Mouse (Mus musculus) CD4-positive, CD25-positive, alpha-beta regulatory T cell, adult 4 months (primary cell): ENCODE measurements around the gene Cfdp1. TPM values are rescaled to one million over a fixed set of nuclear protein-coding genes. Genes with fewer than 3 reads are reported as not detected.
"Not testable (repeated sequence)": the region's sequence is repeated elsewhere in the genome, so short reads cannot be mapped to it uniquely, and the experiment has no call there.

Experiments
- ATAC-seq: one replicate; pipeline ENCODE4 v1.8.0; 2017
- polyA plus RNA-seq, 2 experiments: library from polyadenylated mRNA; unstranded; fragments of 100-300 nt; shearing (Covaris generic); gene quantifications; one replicate each; pipeline ENCODE4 v1.2.1; 2017

Gene Cfdp1
- polyA plus RNA-seq, 2 experiments from 2014 or later: 120 to 140 TPM

DNA sequence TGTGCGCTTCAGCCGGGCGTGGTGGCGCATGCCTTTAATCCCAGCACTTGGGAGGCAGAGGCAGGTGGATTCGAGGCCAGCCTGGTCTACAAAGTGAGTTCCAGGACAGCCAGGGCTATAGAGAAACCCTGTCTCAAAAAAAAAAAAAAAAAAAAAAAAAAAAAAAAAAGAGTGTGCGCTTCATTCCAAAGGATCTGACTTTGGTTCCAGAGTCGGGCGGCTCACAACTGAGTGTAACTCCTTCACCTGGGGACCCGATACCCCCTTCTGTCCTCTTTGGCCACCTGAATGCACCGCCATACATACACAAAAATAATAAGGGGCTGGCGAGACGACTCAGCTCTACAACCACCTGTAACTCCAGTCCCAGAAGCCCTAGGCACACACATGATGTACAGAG is 872 bp downstream of the Cfdp1 start:
- not testable (repeated sequence) for ATAC-seq

DNA sequence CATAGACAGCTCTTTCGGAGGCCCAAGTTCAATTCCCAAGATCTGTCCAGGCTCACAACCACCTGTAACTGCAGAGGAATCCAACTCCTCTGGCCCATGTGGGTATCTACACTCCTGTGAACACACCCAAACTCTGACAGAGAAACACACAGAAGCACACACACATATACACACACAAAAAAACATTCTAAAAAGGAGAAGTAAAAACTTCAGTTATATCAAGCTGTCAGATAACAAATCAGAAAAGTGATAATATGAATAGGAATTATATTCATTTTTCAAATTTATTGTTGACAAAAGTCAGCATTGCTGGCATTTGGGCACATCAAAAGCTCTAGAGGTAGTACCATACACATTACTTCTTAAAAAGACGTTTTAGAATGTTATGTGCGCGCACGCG is 7.3 kb downstream of the Cfdp1 start:
- no peak for ATAC-seq

GRCm38 (mm10) chr8:111835540-111835939 is 18.6 kb downstream of the Cfdp1 start:
- peak; percentile 63 for ATAC-seq

- no peak for ATAC-seq
Observed at GRCm38 (mm10) chr8:111834011-111834410, 20.1 kb downstream of the Cfdp1 start.

GRCm38 (mm10) chr8:111832983-111833382 is 21.1 kb downstream of the Cfdp1 start:
- ATAC-seq: no peak

- no peak for ATAC-seq
Observed at GRCm38 (mm10) chr8:111831996-111832395, 22.1 kb downstream of the Cfdp1 start.

DNA sequence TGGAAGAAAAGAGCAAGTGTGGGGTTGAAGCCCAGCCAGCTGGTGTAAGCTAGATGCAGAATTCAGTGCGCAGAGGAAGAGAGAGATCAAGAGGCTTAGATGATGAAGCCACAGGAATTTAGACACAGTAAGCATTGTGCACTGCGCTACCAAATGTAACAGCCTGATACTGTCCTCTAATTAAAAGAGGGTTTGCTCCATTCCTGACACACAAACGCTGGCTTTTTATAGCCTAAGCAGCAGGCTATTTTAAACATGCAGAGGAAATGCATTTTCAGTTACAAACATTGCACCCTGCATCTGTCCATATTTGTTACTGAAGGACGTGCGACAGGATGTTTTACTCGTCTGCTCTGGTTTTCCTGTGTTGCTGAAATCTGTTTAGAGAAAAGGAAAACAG is 25.5 kb downstream of the Cfdp1 start:
- no peak for ATAC-seq

DNA sequence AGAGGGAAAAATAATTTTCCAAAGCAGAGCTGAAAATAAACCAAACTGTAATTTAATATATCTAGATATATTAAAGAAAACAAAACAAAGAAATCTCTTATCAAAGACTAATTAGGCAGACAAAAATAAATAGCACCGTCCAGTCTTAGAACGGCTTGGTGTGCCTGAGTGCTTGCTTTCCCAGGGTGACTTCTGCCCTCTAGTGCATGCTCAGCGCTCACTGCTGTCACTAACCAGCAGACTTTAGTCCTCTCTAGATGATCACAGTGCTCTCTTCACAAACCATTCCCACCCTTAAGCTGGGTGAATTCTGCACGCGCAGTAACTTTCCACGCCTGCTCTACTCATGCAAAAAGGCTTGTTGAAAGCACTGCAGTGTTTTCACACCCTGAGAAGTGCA is 28.9 kb downstream of the Cfdp1 start:
- no peak for ATAC-seq

GRCm38 (mm10) chr8:111824334-111824733 is 29.8 kb downstream of the Cfdp1 start:
- no peak for ATAC-seq

GRCm38 (mm10) chr8:111821199-111821598 is 32.9 kb downstream of the Cfdp1 start:
- peak; percentile 100 for ATAC-seq

DNA sequence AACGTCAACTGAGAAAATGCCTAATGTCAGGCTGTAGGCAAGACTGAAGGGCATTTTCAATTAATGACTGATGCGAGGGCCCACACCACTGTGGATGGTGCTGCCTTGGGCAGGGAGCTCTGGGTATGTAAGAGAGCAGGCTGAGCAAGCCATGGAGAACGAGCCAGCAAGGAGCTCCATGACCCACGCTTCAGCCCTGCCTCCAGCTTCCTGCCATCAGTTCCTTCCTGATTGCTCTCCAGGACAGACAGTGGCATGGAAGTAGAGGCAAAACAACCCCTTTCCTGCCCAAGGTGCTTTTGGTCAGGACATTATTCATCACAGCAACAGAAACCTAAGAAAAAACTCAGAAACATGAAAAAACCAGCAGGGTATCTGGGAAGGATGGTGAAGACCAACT is 33.4 kb downstream of the Cfdp1 start:
- peak; percentile 19 for ATAC-seq

GRCm38 (mm10) chr8:111820018-111820417 is 34.1 kb downstream of the Cfdp1 start:
- ATAC-seq: no peak

- ATAC-seq: no peak
Observed at GRCm38 (mm10) chr8:111818556-111818955, 35.5 kb downstream of the Cfdp1 start.

- ATAC-seq: no peak
Observed at GRCm38 (mm10) chr8:111815078-111815477, 39.0 kb downstream of the Cfdp1 start.

DNA sequence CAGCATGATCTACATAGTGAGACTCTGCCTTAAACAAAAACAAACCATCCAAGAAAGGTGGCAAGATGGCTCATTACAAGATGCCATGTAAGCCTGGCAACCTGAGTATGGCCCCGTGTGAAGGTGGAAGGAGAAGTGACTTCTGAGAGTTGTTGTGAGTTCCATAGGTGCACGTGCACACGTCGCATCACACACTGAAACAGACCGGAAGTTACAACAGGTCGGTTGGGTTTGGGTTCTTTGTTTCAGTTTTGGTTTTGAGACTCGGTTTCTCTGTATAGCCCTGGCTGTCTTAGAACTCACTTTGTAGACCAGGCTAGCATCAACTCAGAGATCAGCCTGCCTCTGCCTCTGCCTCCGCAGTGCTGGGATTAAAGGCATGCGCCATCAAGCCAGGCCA is 40.3 kb downstream of the Cfdp1 start:
- peak; percentile 56 for ATAC-seq

GRCm38 (mm10) chr8:111812835-111813234 is 41.3 kb downstream of the Cfdp1 start:
- ATAC-seq: no peak

GRCm38 (mm10) chr8:111810656-111811336 is 43.3 kb downstream of the Cfdp1 start:
- ATAC-seq: no peak

GRCm38 (mm10) chr8:111808891-111809622 is 45.0 kb downstream of the Cfdp1 start:
- ATAC-seq: no peak

- ATAC-seq: no peak
Observed at GRCm38 (mm10) chr8:111808006-111808405, 46.1 kb downstream of the Cfdp1 start.

GRCm38 (mm10) chr8:111803362-111803761 is 50.7 kb downstream of the Cfdp1 start:
- ATAC-seq: no peak

DNA sequence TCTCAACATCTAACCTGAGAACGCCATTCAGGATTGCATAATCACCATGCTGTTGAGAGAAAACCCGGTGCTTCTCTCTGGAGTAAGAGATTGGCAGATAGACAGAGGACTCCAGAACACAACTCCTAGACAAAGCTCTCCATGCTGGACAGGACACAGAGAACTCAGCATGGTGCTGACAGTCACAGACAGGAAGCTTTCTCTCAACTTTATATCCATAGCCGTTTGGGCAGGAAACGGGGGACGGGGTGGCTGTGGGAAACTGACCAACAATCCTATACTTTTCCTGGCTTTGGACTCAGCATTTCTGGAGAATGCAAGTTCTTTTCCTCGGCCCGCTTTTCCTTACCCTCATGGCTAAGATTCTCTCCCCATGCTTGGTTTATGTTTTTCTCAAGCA is 51.8 kb downstream of the Cfdp1 start:
- ATAC-seq: no peak

GRCm38 (mm10) chr8:111801456-111801855 is 52.6 kb downstream of the Cfdp1 start:
- ATAC-seq: no peak

DNA sequence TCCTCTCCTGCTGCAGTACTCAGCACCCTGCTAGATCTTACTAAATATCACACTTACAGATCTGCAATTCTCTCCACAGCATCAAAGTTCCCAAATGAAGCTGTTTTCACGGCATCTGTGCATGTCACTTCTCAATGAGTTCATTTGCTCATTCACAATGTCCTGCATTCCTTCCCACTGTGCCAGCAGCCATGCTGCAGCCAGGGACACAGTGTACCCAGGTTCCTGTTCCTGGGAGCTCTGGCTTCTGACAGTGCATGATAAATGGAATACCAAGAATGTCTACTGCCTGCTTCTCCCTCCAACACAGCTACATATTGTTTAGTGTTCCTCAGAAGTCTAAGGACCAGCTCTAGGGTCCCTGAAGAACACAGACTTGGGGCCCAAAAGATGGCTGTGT is 57.6 kb downstream of the Cfdp1 start:
- ATAC-seq: no peak

GRCm38 (mm10) chr8:111793324-111793917 is 60.7 kb downstream of the Cfdp1 start:
- ATAC-seq: no peak
